Mouse (Mus musculus) gastrocnemius, postnatal 14 days (tissue): ENCODE data around the gene Eng. TPM values are rescaled to one million over a fixed set of nuclear protein-coding genes. Genes with fewer than 3 reads are reported as not detected.

Experiments
- DNase-seq: peaks from one replicate; pipeline ENCODE4 v3.0.0; 2021; ENCODE audit warnings: mixed read lengths
- intact Hi-C: fragments of 180-260 bp; cut with DNase I; formaldehyde crosslinking; loops from one replicate; pipeline ENCODE4 v1.15.1; 2025; ENCODE audit warnings: low total_unique reads
- total RNA-seq, 2 experiments: library from RNA; stranded (reverse); gene quantifications; 2 replicates each; pipeline ENCODE4 v1.2.3; 2021

The Eng gene
- total RNA-seq, 2 experiments from 2014 or later: 46.8 to 49.3 TPM

DNA sequence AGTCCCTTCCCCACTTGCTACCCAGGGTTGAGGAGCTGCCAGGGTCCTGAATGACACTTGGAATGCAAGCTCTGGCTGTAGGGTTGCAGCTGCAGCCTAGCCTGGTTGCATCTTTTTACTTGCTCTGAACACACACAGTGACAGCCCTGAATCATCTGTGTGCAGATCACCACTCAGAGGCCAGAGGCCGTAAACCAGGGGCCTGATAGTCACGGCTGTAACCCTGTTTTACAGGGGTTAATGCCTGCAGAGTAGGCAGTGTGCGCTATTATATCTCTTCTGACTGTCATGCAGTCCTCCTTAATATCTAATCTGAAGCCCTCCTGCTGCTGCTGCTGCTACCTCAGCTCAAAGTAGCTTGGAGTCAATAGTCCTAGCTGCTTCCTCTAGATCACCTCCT is 23.5 kb downstream of the Eng start:
- DNase-seq: no peak
- intact Hi-C loops: no loop called here

- intact Hi-C loops: no loop called here
Observed at GRCm38 (mm10) chr2:32671147-32671546, 24.8 kb downstream of the Eng start.

DNA sequence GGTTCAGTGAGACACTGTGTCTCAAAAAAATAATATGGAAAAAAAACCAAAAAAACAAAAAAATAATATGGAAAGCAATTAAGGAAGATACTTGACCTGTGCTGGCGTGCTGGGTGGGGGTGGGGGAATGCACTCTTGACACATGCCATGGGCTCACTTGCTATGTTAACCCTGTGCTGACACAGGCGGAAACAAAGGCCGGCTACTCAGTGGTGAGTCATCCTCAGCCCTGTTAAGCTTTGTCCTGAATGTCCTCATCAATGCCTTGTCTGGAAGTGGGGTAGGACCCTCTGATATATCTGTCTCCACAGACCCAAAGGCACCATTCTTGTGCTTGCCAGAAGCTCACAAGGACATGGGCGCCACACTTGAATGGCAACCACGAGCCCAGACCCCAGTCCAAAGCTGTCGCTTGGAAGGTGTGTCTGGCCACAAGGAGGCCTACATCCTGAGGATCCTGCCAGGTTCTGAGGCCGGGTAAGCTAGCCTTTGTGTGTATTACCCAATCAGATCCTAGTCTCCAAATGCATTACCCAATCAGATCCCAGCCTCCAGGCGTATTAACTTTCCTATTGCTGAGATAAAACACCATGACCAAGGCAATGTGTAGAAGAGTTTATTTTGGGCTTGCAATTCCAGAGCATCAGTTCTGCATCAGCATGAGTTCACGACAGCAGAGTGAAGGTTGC is 25.7 kb downstream of the Eng start:
- intact Hi-C loops: no loop called here
- DNase-seq: no peak

More at GRCm38 (mm10) chr2:32671147-32671546, 24.8 kb downstream of the Eng start:
- DNase-seq: no peak

DNA sequence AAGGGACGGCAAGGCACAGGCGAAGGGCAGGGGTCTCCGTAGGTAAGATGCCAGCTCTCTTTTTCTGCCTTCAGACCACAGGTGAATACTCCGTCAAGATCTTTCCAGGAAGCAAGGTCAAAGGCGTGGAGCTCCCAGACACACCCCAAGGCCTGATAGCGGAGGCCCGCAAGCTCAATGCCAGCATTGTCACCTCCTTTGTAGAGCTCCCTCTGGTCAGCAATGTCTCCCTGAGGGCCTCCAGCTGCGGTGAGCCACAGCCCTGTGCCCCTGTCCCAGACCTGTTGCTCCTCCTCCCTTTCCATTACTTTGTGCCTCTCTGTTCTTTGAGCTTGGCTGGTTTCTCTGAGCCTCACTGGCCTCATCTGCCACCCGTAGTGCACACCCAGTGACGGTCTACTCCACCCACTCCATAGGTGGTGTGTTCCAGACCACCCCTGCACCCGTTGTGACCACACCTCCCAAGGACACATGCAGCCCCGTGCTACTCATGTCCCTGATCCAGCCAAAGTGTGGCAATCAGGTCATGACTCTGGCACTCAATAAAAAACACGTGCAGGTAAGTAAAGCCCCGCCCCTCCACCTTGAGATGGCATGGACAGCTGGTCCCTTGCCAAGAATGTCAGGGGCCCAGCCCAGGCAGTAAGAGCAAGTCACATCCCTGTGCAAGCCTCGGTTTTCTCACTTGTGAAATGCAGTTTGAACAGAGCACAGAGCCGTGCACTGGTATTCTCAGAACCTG is 27.0 kb downstream of the Eng start:
- intact Hi-C loops: no loop called here
- DNase-seq: no peak

DNA sequence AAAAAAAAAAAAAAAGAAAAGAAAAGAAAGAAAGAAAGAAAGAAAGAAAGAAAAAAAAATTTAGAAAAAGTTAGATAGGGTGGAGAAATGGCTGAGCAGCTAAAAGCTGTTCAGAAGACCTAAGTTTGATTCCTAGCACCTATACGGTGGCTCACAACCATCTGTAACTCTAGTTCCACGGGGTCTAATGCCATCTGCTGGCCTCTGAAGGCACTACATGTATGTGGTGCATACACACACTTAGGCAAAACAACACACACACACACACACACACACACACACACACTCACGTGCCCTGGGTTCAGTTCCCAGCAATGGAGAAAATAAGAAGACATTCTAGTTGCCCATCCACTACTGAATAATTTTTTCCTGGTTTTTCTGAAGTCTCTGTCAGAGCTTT is 30.4 kb downstream of the Eng start:
- no peak for DNase-seq
- intact Hi-C loops: no loop called here

DNA sequence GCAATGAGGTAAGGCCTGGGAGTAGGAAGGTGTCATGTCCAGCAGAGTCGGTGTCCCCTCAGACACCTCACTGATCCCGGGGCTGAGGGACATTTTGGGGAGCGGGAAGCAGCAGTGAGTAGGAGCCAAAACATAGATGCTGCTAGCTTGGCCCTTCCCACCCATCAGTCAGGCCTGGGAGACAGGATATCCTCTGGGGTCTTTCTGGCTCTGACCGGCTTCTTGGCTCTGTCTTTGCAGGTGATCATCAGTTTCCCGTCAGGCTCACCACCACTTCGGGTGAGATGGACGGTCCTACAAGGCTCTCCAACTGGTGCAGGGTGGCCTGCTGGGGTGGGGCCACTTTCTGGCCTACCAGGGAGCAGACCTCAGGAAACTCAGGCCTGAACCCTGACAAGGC is 31.3 kb downstream of the Eng start:
- intact Hi-C loops: no loop called here
- DNase-seq: no peak

GRCm38 (mm10) chr2:32680051-32680451 is 33.7 kb downstream of the Eng start:
- intact Hi-C loops: loop anchor here (5.0 kb wide), 1 partner anchor 38 kb away; no protein-coding TSS in a partner anchor
- peak; percentile 57 for DNase-seq

DNA sequence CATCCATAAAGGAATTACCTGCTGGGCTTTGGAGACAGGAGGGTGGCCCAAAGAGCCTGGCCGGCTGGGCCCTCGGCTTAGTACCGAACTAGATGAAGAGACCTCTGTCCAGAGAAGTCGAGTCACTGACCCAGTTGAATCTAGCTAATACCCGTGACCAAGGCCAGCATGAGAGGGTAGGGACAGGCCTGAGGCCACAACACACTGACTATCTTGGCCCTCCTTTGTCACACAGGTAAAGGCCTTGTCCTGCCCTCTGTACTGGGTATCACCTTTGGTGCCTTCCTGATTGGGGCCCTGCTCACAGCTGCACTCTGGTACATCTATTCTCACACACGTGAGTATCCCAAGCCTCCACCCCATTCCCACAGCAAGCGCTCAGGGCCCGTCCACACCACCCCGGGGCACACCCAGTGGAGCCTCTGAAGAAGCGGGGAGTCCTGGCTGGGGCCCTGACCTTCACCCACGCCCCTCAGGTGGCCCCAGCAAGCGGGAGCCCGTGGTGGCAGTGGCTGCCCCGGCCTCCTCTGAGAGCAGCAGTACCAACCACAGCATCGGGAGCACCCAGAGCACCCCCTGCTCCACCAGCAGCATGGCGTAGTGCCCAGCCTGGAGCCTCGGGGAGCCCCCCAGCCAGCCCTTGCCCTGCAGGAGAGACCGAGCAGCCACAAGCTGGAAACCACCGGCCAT is 34.7 kb downstream of the Eng start:
- no peak for DNase-seq

GRCm38 (mm10) chr2:32681754-32682153 is 35.4 kb downstream of the Eng start:
- intact Hi-C loops: loop anchor here (5.0 kb wide), 1 partner anchor 39 kb away; no protein-coding TSS in a partner anchor
- DNase-seq: no peak

More for the DNA sequence above, 34.7 kb downstream of the Eng start:
- intact Hi-C loops: loop anchor here (5.0 kb wide), 1 partner anchor 39 kb away; no protein-coding TSS in a partner anchor

DNA sequence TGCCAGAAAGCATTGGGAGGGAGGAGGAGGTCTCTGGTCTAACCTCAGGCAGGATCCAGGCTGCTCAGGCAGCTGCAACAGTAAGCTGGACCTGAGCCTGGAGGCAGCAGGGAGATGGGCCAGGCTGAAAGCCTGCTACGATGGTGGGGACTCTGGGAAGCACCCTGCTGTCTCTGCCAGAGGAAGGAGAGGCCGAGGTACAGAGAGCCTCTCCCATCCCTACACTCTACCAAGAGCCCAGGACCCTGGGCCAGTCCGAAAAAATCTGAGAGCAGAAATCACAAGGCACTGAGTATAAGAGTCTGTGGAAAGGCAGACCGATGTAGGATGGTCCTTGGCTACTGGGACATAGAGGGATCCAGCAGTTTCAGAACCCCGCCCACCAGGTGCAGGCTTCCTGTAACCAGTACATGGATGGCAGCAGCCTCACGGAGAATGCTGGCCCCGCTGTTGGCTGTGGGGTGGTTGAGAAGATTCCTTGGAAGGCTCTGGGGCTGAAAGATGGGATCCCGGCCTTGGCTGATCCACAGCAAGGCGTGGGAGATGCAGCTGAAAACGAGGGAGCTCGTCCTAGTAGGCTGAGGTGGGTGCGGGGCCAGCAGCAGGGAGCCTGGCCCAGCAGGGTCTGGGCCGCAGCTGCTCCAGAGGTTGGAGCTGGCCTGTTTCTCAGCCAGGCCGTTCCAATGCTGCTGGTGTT is 36.5 kb downstream of the Eng start:
- intact Hi-C loops: loop anchor here (5.0 kb wide), 1 partner anchor 41 kb away; no protein-coding TSS in a partner anchor
- DNase-seq: peak; percentile 61

DNA sequence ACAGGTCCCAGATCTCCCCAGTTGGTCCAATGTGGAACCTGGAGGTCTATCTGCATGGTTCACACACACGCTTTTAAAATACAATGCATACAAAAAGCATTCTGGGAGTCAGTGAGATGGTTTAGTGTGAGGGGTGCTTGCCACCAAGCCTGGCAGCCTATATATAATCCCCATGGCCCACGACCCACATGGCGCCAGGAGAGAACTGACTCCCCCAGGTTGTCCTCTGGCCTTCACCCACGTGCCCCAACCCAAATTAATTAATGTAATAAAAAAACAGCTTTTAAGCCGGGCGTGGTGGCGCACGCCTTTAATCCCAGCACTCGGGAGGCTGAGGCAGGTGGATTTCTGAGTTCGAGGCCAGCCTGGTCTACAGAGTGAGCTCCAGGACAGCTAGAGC is 37.3 kb downstream of the Eng start:
- intact Hi-C loops: loop anchor here (5.0 kb wide), 1 partner anchor 41 kb away; no protein-coding TSS in a partner anchor
- DNase-seq: no peak

DNA sequence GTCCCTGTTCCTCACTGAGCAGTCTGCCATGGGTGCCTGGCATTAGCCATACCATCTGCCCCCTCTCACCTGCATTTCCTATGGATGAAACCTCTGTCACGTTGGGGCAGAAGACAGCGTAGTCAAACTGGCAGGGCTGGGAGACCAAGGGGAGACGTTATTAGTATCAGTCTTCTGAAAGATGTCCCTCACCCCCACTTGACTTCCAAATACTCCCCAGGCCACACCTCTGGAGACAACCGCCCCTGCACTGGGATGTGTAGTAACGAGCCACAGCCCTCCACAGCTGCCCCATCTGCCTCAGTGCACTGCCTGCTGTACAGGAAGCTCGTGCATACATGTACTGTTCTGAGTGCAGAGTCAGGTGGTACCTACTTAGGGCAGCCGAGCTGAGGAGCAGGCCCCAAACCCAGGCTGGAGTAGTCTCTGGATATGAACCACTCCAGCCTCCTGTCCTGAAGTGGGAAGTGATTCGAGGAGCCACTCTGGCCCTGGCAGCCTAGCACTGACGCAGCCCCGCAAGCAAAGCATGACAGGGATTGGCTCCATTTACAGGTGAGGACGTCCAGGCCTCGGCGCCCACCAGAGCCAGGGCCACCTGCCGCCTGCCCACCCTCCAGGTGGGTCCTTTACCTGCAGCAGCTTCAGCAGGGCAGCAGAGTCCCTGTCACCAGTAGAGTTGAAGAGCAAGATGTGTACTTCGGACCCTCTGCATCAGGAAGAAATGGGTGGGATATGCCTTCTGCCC is 38.5 kb downstream of the Eng start:
- intact Hi-C loops: loop anchor here (5.0 kb wide), 2 partner anchors 43 to 108 kb away; partner anchors contain the start of gene 9430097D07Rik
- DNase-seq: no peak

DNA sequence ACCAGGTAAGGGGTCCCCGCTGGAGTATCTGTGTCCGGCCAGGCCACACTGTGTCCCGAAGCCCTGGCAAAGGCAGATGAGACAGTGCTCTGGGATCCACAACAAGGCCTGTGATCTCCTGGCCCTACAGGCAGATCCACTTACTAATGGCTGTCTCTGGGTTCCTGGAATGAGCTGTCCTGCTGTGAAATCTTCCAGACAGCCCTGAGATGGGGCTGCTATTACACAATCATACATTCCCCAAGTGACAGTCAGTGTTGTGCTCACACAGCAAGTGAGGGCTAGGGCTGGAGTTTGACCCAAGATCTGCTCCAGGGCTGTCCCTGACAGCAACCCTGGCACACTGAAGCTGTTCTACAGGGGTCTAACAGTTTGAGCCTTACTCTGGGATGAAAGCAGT is 39.4 kb downstream of the Eng start:
- intact Hi-C loops: loop anchor here (5.0 kb wide), 1 partner anchor 109 kb away; the partner anchor contains the start of gene 9430097D07Rik

DNA sequence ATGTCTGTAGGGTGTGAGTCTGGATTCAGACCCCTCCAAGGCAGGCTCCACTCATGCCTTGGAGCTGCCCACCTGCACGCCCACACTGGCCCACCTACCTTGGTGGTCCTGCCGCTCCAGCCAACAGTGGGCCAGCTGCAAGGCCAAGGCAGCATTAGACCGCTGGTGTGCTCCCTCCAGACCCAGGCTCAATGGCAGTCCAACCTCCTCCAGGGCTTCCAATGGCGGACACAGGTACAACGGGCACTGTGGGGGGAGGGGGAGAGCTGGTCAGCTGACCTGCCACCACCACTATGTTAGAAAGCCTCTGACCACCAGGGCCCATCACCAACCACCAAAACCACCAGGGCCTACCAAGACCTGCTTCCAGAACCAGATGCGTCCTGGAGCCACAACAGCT is 40.2 kb downstream of the Eng start:
- no peak for DNase-seq
- intact Hi-C loops: loop anchor here (5.0 kb wide), 1 partner anchor 109 kb away; the partner anchor contains the start of gene 9430097D07Rik

More for the DNA sequence above, 39.4 kb downstream of the Eng start:
- no peak for DNase-seq

- intact Hi-C loops: loop anchor here (5.0 kb wide), 1 partner anchor 110 kb away; the partner anchor contains the start of gene 9430097D07Rik
- DNase-seq: no peak
Observed at GRCm38 (mm10) chr2:32687562-32687961, 41.2 kb downstream of the Eng start.

DNA sequence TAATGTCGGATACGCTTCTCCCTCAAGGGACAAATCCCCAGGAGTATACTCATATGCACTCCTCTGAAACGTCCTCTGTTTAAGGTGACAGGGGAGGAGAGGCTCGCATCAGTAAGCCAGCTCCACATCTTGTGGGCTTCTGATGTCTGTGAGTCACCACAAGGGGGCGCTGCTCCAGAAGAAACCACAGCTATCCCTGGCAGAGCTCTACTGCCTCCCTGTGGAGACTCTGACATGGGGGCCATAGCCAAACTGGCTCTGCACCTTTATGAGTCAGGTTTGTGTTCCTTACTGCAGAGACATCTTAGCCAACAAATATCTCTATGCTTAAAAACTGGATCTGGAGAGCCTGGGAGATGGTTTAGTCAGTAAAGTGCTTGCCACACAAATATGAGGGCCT is 43.0 kb downstream of the Eng start:
- intact Hi-C loops: loop anchor here (5.0 kb wide), 1 partner anchor 112 kb away; the partner anchor contains the start of gene 9430097D07Rik
- peak; percentile 91 for DNase-seq

DNA sequence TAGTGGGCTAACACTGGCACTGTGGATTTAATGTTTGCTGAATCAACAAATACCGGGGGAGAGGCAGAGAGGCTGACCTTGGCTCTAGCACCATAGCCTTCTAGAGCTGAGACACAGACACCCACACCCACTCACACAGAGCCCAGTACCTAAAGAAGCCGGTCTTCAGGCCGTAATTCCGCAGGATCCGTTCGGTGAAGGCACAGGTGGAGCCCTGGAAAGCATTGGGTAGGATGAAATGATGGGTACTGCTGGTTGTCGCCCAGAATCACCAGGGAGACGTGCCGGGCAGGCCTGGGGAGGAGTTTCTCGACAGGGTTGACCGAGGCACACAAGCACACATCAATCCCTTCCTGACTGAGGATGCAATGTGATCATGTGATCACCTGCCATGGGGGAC is 44.6 kb downstream of the Eng start:
- DNase-seq: no peak
- intact Hi-C loops: loop anchor here (2.0 kb wide), 1 partner anchor 60 kb away; no protein-coding TSS in a partner anchor

DNA sequence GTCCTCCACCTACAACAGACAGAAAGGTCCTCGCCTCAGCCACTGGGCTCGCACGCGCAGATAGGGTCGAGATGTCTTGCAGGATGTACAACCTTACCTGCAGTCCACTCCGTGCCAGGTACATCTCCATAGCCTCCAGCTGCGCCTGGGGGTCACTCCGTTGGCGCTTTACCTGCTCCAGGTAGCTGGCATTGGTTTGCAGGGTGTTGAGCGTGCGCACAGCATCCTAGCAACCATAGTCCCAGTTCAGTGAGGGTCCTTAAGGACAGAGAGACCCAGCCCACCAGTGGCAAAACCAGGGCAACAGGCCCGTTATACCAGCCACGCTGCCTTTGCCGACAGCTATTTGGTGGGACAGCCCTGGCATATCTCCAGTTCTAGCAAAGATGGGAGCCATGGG is 46.1 kb downstream of the Eng start:
- intact Hi-C loops: no loop called here
- DNase-seq: no peak
